Mouse (Mus musculus): ENCODE measurements at regions not wholly inside any gene's neighbourhood (a gene's known extent, or its start where the extent isn't known, plus 50 kb on each side); places are given as distances from the start of the nearest gene placed in this dataset.
A peak's percentile ranks its signal among the peaks of the same experiment; 100 is the strongest.

DNA sequence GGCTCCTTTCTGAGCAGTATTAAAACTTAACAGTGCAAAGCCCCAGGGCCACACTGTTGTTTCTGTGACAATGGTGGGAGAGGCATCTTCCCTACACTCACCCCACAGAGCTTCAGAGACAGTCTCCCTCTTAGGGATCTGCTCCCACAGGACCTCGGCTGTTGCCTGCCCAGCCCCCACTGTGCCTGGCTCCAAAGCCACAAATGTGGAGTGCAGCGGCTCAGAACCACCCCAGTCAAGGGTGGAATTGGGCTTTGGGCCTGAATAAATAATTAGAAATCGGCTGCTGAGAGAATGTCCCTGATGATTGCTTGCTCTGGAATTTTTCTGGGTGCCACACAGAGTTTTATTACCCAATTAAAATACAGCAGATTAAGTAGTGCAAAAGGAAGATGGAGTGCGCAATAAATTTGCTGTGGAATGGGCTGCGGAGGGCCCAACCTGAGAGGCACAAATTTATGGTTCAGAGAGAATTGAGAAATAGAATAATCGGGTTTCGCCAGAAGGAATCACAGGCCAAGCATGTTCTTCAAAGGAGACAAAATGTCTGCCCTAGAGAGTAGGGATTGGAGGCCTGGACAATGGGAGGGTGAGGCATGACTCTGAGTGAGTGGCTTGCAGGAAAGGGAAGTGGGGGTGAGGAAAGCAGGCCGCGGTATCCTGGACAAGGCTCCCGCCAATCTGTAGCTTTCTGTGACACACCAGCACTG, 56.4 kb downstream of the Cd24a start:
- DNase-seq (ENCODE audit: low spot score in 2 of 2): peak; percentile 3 to 8

DNA sequence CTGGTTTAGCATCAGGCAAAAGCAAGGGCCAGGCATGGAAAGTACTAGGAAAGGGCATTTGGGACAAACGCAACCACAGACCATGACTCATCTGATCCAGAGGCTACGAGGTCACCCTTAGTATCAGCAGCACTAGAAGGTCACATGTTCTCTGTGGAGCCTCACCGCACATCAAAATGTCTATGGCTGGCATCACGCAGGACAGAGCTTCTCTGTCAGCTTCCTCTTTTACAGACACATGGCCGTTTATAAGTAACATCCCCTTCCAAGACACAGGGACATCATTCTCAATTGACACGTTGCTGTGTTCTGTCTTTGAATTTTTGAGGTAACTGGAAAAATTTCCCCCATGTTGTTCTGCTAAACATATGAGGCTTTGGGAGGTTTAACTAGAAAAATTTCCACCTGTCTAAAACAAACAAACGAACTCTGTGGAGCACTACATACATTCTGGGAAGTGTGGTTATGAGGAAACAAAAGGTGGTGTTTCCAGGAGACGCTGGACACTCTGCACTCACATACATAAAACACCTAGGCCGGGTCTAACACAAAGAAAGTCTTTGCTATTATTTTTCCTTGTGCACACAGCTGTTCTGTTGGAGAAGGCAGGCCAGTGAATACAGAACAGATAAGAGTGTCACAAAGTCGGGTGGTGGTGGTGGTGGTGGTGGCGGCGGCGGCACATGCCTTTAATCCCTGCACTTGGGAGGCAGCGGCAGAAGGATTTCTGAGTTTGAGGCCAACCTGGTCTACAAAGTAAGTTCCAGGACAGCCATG, 63.3 kb downstream of the Cd24a start:
- no peak for DNase-seq (ENCODE audit: low spot score in 2 of 2)

DNA sequence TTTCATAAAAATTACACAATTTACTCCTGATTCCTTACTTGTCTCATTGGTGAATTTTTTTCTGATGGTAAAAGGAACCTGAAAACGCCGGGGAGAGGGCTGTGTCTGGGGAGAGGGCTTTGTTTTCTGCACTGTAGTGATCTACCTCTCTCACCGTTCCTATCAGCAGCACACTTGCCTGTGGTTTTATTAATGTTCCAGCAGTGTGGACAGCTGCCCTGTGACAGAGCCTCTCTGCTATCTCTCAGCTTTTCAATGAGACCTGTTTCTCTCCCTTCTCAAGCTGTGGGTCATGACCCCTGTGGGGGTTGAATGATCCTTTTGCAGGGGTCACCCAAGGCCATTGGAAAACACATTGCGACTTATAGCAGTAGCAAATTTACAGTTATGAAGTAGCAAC, 68.2 kb downstream of the Cd24a start:
- DNase-seq (ENCODE audit: low spot score in 2 of 2): no peak

DNA sequence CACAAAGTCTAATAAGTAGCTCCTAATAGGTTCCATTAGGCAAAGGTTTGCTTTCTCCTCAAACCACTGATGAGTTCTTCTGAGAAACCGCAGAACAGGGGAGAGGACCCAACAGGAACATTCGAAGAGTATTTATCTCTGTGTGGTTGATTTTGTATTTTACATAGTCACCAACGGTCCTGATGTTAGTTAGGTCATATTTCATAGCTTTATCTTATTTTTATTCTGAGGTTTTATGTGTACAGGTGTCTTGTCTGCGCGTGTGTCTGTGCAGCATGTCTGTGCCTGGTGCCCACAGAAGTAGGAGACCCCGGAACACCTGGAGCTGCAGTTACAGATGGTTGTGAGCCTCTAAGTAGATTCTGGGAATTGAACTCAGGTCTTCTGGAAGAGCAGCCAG, 68.9 kb downstream of the Cd24a start:
- DNase-seq (ENCODE audit: low spot score in 2 of 2): no peak

DNA sequence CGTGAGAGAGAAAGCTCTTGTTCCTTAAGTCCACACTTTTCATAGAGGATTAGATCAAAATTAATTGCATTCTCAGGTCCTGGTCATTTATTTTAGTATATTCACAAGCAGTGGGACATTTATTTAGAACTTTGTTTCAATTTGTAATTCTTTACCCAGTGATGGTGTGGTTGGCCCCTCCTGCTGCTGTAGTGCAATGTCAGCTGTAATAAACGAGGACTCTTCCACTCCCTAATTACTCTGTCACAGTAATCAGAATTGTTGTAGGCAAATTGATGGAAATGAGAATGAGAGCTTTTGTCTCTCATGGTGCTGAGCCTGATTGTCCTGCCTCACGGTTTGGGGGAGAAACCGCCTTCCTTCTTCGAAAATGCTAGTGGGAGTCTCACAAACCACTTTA, 70.1 kb downstream of the Cd24a start:
- DNase-seq (ENCODE audit: low spot score in 2 of 2): no peak

DNA sequence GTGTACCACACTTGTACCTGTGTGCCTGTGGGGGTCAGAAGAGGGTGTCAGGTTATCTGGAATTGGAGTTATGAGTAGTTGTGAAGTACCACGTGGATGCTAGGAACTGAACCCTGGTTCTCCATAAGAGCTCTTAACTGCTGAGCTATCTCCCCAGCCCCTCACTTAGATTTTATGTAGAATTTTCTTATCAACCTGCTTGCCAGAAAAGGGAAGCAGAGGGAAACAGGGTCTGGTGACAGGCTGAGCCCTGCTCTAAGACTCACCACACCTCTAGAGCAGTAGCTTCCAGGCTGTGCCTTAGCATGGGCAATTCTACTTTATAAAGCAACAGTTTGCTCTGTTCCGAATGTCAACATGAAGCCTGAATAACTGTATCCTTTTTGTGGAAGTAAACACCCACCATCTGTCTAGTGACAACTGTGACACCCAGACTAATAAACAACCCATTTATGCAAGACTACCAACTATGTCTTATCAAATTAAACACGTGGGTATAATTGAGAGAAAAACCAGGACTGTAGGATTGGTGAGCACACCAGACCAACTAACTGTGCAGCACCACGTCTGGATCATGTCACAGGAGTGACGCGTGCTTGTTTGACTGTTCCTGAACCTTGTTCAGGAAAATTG, 70.8 kb downstream of the Cd24a start:
- no peak for DNase-seq (ENCODE audit: low spot score in 2 of 2)

DNA sequence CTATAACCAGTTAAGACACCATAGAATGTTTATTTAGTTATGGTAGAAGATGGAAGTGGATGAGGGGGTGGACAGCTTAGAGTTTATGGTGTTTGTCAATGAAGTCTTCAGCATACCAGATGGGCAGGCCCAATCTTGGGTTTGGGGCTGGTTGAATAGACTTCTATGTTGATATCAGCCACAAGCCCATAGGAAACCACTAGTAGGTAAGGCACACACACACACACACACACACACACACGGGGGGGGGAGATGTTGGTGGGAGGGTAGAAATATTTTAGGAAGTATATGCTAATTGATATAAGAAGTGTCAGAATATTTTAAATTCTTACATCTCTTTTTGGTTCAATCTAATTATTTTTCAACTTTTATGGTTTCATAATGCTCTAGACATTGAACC, 72.4 kb downstream of the Cd24a start:
- no peak for DNase-seq (ENCODE audit: low spot score in 2 of 2)

DNA sequence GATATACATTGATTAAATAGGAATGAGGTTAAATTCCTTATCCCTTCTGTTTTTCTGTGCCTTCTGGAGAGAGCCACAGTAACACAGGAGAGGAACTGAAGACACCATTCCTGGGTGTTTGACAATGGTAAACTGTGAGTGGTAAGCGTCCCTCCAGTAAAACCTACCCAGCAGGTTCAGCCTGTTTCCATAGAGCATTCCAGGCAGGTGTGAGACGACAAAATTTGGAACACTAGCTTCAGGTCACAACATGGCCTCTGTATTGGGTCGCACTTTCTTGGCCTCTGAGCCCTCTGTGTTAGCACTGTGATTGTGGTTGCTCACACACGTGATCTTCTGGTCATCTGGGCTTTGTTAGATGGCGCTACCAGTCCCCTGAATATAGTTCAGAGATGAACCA, 73.4 kb downstream of the Cd24a start:
- DNase-seq (ENCODE audit: low spot score in 2 of 2): peak in 1 of 2 experiments; percentile 34

DNA sequence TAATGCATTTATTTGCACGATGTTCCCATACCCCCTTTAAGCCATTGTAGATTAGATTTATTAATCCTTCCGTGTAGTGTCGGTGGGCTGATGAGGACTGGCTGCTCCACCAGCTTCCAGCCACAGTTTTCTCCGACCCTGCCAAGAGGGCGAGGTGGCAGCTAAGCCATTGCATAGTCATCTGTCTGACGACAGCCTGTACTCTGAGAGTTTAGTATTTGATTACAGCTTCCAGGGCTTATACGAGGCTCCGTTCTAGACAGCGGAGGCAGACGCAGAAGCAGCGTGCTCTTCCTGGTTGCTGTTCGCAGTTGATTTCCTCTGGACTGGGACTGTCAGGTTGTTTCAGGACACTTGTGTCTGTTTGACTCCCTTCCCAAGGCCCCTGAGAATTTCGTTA, 73.8 kb downstream of the Cd24a start:
- no peak for DNase-seq (ENCODE audit: low spot score in 2 of 2)

DNA sequence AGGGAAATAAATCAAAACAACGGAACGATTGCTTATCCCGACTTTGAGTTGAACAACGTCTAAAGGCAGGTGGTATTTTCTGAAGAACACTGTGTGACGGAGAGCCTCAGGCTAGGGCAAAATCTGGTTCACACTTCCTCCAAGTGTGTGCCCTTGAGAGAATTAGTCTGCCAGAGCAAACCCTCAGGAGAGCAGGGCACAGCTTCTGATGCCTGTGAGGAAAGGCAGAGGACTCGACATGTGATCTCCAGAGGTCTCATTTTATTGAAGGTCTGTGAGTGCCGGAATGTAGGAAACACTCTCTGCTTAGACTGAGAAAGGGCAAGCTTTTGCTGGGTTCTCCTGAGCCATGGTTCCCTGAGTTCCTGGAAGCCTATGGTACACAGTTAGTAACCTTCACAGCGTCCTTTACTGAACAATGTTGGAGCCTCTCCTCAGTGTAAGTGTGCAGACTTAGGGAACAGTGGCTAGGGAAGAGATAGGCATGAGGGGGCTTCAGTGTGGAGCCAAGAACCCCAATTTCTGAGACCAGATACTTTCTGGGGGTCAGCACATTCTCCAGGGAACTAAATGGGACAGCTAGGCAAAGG, 77.1 kb downstream of the Cd24a start:
- no peak for DNase-seq (ENCODE audit: low spot score in 2 of 2)

DNA sequence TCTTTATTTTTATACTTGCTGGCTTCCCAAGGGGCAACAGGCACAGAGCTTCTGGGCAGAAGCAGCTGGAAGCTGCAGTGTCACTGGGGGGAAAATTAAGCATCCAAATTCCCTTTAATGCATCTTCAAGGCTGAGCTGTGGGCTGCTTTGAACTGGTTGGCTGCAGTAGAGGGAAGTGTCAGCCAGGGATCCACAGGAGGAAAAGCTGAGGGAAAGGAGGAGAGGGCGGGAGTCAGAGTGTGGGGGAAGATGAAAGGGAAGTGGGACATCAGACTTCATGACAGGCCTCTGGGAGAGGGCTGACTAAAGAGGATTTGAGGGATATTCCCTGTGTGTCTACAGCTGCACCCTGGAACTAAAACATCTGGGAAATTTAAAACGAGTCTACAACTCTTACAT, 77.6 kb downstream of the Cd24a start:
- DNase-seq (ENCODE audit: low spot score in 2 of 2): no peak

DNA sequence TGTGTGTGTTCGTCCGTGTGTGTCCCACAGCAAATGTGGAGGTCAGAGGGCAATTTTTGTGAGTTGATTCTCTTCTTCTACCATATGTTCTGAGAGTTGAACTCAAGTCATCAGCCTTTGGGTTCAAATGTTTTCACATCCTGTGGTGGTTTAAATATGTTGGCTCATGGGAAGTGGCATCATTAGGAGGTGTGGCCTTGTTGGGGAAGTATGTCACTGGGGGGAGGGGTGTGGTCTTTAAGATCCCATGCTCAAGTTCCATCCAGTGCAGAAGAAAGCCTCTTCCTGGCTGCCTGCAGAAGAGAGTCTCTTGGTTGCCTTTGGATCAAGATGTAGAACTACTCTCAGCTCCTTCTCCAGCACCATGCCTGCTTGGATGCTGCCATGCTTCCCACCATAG, 78.1 kb downstream of the Cd24a start:
- DNase-seq (ENCODE audit: low spot score in 2 of 2): no peak

DNA sequence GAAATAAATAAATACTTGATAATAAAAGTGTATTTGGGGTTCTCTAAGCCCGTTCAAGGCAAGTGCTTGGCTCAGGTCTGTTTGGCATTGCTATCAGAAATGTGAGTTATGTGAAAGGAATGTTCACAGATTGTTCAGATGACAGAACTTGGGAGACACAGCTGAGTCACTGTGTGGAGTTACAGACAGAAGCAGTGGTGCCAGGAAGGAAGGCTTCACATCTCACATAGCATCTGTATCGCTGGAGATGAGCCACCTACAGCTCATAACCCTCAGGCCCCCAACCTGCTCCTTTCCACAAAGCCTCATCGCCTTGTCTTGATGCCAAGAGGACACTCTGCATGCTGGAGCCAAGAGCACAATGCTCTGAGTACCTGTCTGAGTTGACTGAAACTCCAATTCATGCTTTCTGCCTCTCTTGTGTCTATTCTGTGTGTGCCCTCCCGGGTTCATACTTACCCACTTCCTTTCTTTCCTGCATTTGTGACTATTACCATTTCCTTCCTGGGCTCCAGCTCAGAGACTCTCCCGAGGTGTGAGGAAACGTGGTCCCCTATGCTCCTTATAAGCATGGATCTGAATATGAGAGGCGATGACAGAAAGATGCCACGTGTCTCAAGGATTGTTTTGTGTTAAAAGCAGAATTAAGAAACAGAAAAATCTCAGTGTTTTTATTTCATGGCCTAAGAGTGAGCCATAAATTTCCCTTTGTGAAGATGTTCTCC, 79.6 kb downstream of the Cd24a start:
- peak in 1 of 2 experiments; percentile 18 for DNase-seq (ENCODE audit: low spot score in 2 of 2)

DNA sequence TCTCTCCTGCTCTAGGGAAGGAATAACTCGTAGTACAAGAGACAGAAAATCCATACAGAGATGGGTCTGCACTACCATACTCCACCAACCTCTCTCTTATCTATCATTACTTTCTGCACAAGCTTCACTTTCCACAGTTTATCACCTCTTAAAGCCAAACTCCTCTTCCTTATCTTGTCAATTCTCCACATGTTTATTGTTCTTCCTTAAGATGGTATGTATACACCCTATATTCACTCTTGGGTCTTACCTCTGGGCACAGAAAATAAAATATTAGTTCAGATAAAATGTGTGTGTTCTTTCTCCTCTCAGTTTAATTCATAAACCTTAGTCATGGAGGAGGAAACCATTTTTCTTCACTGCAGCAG, 80.1 kb downstream of the Cd24a start:
- DNase-seq (ENCODE audit: low spot score in 2 of 2): no peak

DNA sequence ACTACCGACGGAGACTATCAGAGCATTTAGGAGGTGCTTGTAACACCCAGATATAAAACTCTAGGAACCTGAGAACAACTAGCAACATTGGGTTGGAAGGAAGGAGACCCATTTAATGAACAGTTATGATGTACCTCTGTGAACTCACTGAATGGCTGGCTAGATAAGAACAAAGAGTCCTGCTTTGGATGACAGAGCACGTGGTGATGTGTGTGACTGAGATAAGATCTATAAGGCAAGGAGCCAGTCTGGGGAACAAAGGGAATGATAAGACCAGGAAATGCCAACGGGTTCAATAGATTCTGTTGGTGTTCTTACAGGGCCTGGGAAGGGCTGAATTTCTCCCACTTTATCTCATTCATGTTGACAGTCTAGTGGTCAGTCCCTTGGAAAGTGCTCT, 86.8 kb downstream of the Cd24a start:
- no peak for DNase-seq (ENCODE audit: low spot score in 2 of 2)

DNA sequence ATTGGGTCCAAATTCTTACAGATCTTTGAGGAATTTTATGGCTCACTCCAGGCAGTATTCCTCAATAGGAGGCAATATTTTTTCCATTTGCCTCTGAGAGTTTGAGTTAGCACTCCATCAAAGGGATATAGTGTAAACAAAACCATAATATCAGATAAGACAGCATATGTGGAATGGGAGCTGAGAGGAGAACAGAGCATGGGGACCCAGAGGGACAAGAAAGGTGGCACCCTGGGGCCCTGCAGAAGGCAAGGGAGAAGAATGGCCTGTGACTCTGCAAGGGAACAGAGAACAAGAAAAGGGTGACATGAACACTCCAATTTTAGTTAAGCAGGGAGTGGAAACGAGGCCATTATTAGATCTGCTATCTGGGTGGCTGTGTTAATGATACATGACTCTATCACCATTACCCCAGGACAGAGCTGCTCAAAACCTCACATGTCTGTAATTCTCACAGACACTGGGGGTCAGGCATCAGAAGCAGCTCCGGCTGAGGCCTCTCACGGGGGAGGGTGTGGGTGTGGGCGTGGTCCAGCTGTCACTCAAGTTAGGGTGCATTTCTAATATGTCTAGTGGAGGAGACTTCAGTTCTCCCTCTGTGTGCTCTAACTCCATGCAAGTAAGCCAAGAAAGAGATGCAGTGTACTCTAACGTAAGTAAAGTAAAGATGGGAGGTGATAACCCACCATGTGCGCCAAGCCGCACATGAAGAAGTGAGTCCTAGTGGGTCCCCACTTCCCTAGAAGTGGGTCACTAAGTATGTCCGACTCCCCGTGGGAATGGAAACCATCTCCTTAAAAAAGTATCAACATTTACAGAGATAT, 88.4 kb downstream of the Cd24a start:
- no peak for DNase-seq (ENCODE audit: low spot score in 2 of 2)

DNA sequence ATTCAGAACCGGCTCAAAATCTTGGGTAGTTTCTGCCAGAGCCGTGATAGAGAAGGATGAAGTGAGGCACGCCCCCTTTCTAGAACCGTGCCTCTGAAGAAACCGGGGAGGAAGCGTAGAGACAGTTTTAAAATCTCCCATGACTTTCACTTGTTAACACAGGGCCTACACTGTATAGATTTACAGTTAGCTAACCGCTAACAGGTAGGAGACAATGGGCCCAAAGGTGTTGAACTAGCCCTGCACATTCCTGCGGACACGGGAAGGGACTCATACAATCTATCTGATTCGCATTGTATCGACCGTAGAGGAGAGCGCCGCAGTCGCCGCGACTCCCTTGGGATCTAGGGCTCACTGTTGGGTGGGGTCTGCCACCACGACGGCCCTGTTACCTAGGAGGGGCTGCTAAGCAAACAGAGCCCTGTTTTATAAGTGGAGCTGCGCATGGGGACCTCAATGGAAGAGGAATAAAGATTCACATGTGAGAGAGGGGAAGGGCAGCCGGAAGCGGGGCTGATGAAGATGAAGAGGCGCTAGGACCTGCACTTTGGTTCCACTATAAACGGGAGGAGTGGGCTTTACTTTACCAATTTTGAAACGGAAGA, 89.1 kb downstream of the Cd24a start:
- DNase-seq (ENCODE audit: low spot score in 2 of 2): no peak

DNA sequence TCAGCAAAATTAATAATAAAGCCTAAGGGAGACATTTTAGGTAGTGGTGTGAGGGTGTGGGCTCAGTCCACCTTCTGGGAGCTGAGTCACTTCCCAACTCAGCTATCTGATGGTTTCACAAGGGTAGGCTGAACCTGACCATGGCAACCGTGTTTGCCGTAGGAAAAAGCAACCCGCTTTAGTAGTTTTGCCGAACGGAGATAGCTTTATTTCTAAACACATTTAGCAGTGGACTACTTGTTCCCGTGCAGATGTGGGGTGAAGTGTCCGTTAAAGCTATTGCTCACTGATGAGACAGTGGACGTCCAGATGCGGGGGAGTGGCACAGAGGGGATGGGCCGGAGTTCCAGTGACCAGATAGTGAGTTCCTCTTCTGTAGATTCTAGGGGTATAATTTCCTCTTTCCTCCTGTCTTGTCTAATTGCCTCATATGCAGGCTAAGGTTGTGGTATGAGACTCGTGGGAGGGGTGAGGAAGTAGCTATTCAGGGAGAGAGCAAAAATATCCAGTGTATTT, 89.7 kb downstream of the Cd24a start:
- DNase-seq (ENCODE audit: low spot score in 2 of 2): no peak

DNA sequence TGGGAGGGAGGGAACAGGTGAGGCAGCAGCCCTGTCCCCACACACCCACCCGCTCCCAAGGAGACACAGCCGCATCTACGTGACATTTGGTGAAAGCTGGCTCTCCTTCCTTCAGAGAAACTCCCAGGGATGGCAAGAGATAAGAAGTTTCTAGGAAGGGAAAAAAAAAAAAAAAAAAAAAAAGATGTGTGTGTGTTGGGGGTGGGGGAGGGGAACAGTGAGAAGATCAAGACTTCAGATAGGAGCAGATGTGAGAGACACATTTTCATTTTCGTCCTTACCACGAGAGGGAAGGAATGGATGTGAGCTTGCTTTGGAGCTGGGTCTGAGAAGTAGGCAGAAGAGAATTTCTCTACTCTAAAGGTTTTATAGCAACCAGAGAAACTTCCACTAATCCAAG, 91.4 kb downstream of the Cd24a start:
- no peak for DNase-seq (ENCODE audit: low spot score in 2 of 2)

DNA sequence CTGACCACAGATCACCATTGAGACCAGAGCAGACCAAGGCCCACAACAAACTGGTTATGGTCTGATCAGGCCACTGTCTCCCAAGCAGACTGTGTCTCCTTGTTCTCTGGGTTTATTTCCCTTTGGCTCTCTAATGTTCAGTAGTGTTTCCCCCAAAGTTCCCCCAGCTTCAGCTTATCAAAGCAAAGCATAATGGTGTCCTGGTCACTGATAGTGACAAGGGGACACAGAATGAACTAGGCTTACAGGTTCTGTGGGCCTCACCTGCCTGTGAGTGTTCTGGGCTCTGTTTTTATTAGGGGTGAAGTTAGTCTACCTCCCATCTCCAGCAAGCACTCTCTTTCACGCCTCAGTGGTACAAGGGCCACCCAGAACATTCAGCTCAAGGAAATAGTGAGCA, 92.7 kb downstream of the Cd24a start:
- no peak for DNase-seq (ENCODE audit: low spot score in 2 of 2)

DNA sequence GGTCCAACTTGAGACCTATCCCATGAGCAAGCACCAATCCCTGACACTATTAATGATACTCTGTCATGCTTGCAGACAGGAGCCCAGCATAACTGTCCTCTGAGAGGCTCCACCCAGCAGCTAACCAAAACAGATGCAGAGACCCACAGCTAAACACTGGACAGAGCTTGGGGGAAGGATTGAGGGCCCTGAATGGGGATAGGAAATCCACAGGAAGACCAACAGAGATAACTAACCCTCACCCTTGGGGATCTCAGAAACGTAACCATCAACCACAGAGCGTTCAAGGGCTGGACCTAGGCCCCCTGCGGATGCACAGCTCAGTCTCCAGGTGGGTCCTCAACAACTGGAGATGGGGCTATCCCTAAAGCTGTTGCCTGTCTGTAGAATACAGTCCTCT, 93.7 kb downstream of the Cd24a start:
- DNase-seq (ENCODE audit: low spot score in 2 of 2): no peak

All from urinary bladder, adult 18-20 months (tissue).